In genomic region chrX:142228769-142229158, GRCm38 (mm10) we compare ENCODE assay signal across 8 mouse cellular contexts. TPM values are rescaled to one million over a fixed set of nuclear protein-coding genes. Genes with fewer than 3 reads are reported as not detected.
DNase-seq lines count a peak whose midpoint lies in the region; ATAC-seq and TF ChIP-seq lines count a peak whose summit lies in the region.

No protein-coding gene starts in this region.

- H3K36me3 ChIP-seq in heart, embryonic 10.5 days = no peaks in the 10 kb centered on the region
- no peaks in the 10 kb centered on the region for H3K36me3 ChIP-seq in CH12.LX (replicated peaks in 1 of 2; ENCODE audit: control insufficient read depth in 1 of 2, insufficient read depth in 1 of 2, low read length in 1 of 2)
- H3K36me3 ChIP-seq in forebrain, embryonic 16.5 days (ENCODE audit: control insufficient read depth, insufficient read depth) = no peaks in the 10 kb centered on the region
- no peaks in the 10 kb centered on the region for H3K36me3 ChIP-seq in liver, postnatal 0 days (replicated peaks; ENCODE audit: insufficient read depth, low read length)

- H3K4me3 ChIP-seq in heart, embryonic 10.5 days = peak overlapping the region; percentile 62
- H3K4me3 ChIP-seq in CH12.LX (replicated peaks in 1 of 3; ENCODE audit: low read depth in 2 of 3, low read length in 2 of 3, poor library complexity in 1 of 3) = peak overlapping the region; percentile 23 to 46 (median 38)
- H3K4me3 ChIP-seq in forebrain, embryonic 16.5 days (replicated peaks; ENCODE audit: low read length) = peak overlapping the region; percentile 57
- peak overlapping the region; percentile 59 for H3K4me3 ChIP-seq in liver, postnatal 0 days (ENCODE audit: low read depth, low read length)

- no peaks in the 10 kb centered on the region for H3K9me3 ChIP-seq in heart, embryonic 10.5 days
- H3K9me3 ChIP-seq in CH12.LX (replicated peaks; ENCODE audit: low read length) = no peaks in the 10 kb centered on the region
- no peaks in the 10 kb centered on the region for H3K9me3 ChIP-seq in forebrain, embryonic 16.5 days (ENCODE audit: control insufficient read depth, low read length)
- H3K9me3 ChIP-seq in liver, postnatal 0 days (ENCODE audit: low read length) = no peaks in the 10 kb centered on the region

- dilution Hi-C loops in CH12.LX (cut with MboI; ENCODE audit: extremely low pct_ligation_motif_present, extremely low pct_unique_long_range_greater_than_20kb, low sequenced_read_pairs) = no loop called here

- TF ChIP-seq CTCF in CH12.LX (conservative IDR thresholded peaks at IDR 0.05 in 1 of 2, IDR thresholded peaks at IDR 0.05 in 1 of 2; ENCODE audit: low read depth in 2 of 2, low read length in 2 of 2) = no peak
- no peak for TF ChIP-seq CTCF in liver, postnatal 0 days (IDR thresholded peaks at IDR 0.05; ENCODE audit: low read depth)

- H3K79me2 ChIP-seq in CH12.LX (replicated peaks; ENCODE audit: control insufficient read depth, extremely low read depth, insufficient read depth, poor library complexity, severe bottlenecking) = no peaks in the 10 kb centered on the region

- 39% methylated on average over 7 of the region's 7 CpGs for WGBS in heart, embryonic 10.5 days
- WGBS in forebrain, embryonic 16.5 days = 38% methylated on average over 7 of the region's 7 CpGs
- WGBS in liver, postnatal 0 days (ENCODE audit: insufficient replicate concordance) = 33% methylated on average over 7 of the region's 7 CpGs

- TF ChIP-seq RAD21 in CH12.LX (IDR thresholded peaks at IDR 0.05; ENCODE audit: low read depth, low read length) = no peak

- H3K4me1 ChIP-seq in heart, embryonic 10.5 days = no peaks in the 10 kb centered on the region
- H3K4me1 ChIP-seq in CH12.LX (ENCODE audit: control insufficient read depth in 1 of 2, insufficient read depth in 2 of 2) = no peaks in the 10 kb centered on the region
- H3K4me1 ChIP-seq in forebrain, embryonic 16.5 days (replicated peaks; ENCODE audit: control insufficient read depth, insufficient read depth, low read length) = no peaks in the 10 kb centered on the region
- no peaks in the 10 kb centered on the region for H3K4me1 ChIP-seq in liver, postnatal 0 days (ENCODE audit: insufficient read depth)

- no peak overlapping the region for H3K27ac ChIP-seq in heart, embryonic 10.5 days
- no peak overlapping the region for H3K27ac ChIP-seq in CH12.LX (ENCODE audit: insufficient read depth, low read depth)
- no peak overlapping the region for H3K27ac ChIP-seq in forebrain, embryonic 16.5 days (ENCODE audit: low read length)
- no peak overlapping the region for H3K27ac ChIP-seq in liver, postnatal 0 days (ENCODE audit: low read depth)

- DNase-seq in heart, embryonic 10.5 days (ENCODE audit: low spot score) = no peak
- no peak for DNase-seq in heart, adult 18-20 months
- no peak for DNase-seq in CH12.LX (ENCODE audit: extremely low read depth)
- no peak for DNase-seq in liver, postnatal 0 days
- DNase-seq in layer of hippocampus, postnatal 36 days = no peak
- DNase-seq in yolk sac, embryonic 10.5 days (ENCODE audit: low spot score) = no peak
- no peak for DNase-seq in thymus, postnatal 14 days

- no peak for TF ChIP-seq EP300 in CH12.LX (IDR thresholded peaks at IDR 0.05; ENCODE audit: low read length)
- TF ChIP-seq EP300 in liver, postnatal 0 days (IDR thresholded peaks at IDR 0.05; ENCODE audit: low read depth) = no peak

- peak overlapping the region; percentile 44 for H3K9ac ChIP-seq in CH12.LX (ENCODE audit: insufficient read depth, low read depth)
- 0 out of 2 replicates have a peak overlapping the region, but pooled peaks have one; percentile 19 for H3K9ac ChIP-seq in forebrain, embryonic 16.5 days (replicated peaks; ENCODE audit: low read depth, low read length)
- no peak overlapping the region for H3K9ac ChIP-seq in liver, postnatal 0 days (replicated peaks)

- TF ChIP-seq POLR2A in CH12.LX (IDR thresholded peaks at IDR 0.05; ENCODE audit: low read depth, low read length) = no peak

- ATAC-seq in forebrain, embryonic 16.5 days = peak; percentile 26; the same call in 1 of the 2 replicates
- no peak for ATAC-seq in liver, postnatal 0 days

- H3K27me3 ChIP-seq in heart, embryonic 10.5 days (ENCODE audit: insufficient read depth, poor library complexity, severe bottlenecking) = no peaks in the 10 kb centered on the region
- H3K27me3 ChIP-seq in CH12.LX (replicated peaks) = no peaks in the 10 kb centered on the region
- H3K27me3 ChIP-seq in forebrain, embryonic 16.5 days (replicated peaks; ENCODE audit: control insufficient read depth, insufficient read depth, low read length) = no peaks in the 10 kb centered on the region
- no peaks in the 10 kb centered on the region for H3K27me3 ChIP-seq in liver, postnatal 0 days (ENCODE audit: insufficient read depth, low read length)

- peak overlapping the region; percentile 36; the same call in 1 of the 2 replicates for H3K4me2 ChIP-seq in CH12.LX (ENCODE audit: insufficient read depth, low read depth, poor library complexity, severe bottlenecking)
- H3K4me2 ChIP-seq in forebrain, embryonic 16.5 days (ENCODE audit: low read length) = peak overlapping the region; percentile 52
- peak overlapping the region; percentile 70 for H3K4me2 ChIP-seq in liver, postnatal 0 days (ENCODE audit: low read depth, low read length)

- in situ Hi-C loops in CH12.LX (cut with MboI; ENCODE audit: low pct_ligation_motif_present, low pct_unique_long_range_greater_than_20kb, low sequenced_read_pairs) = no loop called here

TF ChIP-seq in CH12.LX, 34 proteins besides CTCF, POLR2A, EP300 and RAD21:
- TF ChIP-seq NELFE (IDR thresholded peaks at IDR 0.05; ENCODE audit: low read depth, low read length) = no peak
- TF ChIP-seq PAX5 (IDR thresholded peaks at IDR 0.05; ENCODE audit: low read length) = no peak
- no peak for TF ChIP-seq MAX (IDR thresholded peaks at IDR 0.05; ENCODE audit: low read length)
- no peak for TF ChIP-seq NRF1 (IDR thresholded peaks at IDR 0.05; ENCODE audit: low read depth, low read length)
- no peak for TF ChIP-seq HCFC1 (IDR thresholded peaks at IDR 0.05; ENCODE audit: low read depth, low read length)
- TF ChIP-seq KAT2A (IDR thresholded peaks at IDR 0.05; ENCODE audit: insufficient replicate concordance, low read length) = no peak
- no peak for TF ChIP-seq GABPA (IDR thresholded peaks at IDR 0.05; ENCODE audit: insufficient replicate concordance, low read depth, low read length)
- no peak for TF ChIP-seq IRF4 (IDR thresholded peaks at IDR 0.05; ENCODE audit: low read depth, low read length)
- TF ChIP-seq MXI1 (IDR thresholded peaks at IDR 0.05; ENCODE audit: low read depth, low read length) = no peak
- TF ChIP-seq ELF1 (IDR thresholded peaks at IDR 0.05; ENCODE audit: low read depth, low read length) = no peak
- TF ChIP-seq JUN (IDR thresholded peaks at IDR 0.05; ENCODE audit: insufficient read depth, low read depth, low read length) = no peak
- no peak for TF ChIP-seq POLR2AphosphoS2 (IDR thresholded peaks at IDR 0.05; ENCODE audit: low read depth, low read length)
- TF ChIP-seq USF1 (IDR thresholded peaks at IDR 0.05; ENCODE audit: low read depth, low read length) = no peak
- TF ChIP-seq MAFK (IDR thresholded peaks at IDR 0.05; ENCODE audit: insufficient replicate concordance, low read length) = no peak
- no peak for TF ChIP-seq SIN3A (IDR thresholded peaks at IDR 0.05; ENCODE audit: low read length)
- TF ChIP-seq ETS1 (conservative IDR thresholded peaks at IDR 0.05; ENCODE audit: low read depth, low read length) = no peak
- no peak for TF ChIP-seq ZC3H11A (IDR thresholded peaks at IDR 0.05; ENCODE audit: low read depth, low read length)
- TF ChIP-seq SMC3 (IDR thresholded peaks at IDR 0.05; ENCODE audit: low read depth, low read length) = no peak
- no peak for TF ChIP-seq ZMIZ1 (IDR thresholded peaks at IDR 0.05; ENCODE audit: low read depth, low read length)

RNA-seq across cellular contexts. Expression of gene Nxt2, which starts 2.2 kb away (rescaled TPM):
- 9.2 and 10.9 TPM in 2 replicates for polyA plus RNA-seq in heart, embryonic 10.5 days (2016; fragmentation: Nextera tagmentation; extraction: Ambion mirVana)
- total RNA-seq in heart, adult 18-20 months (2021) = 1 to 10 TPM; 6.0 to 7.7 TPM
- total RNA-seq in CH12.LX (2012; rRNA removed) (2.3 and 3.0 TPM in 2 replicates), CH12.LX (2014; rRNA removed) (21.8 and 22.8 TPM in 2 replicates)
- 16.9 and 18.0 TPM in 2 replicates for polyA plus RNA-seq in CH12.LX (2012; ENCODE audit: insufficient read length, low read depth)
- polyA plus RNA-seq in forebrain, embryonic 16.5 days (2015; fragmentation: Nextera tagmentation; extraction: Ambion mirVana) = 24.1 and 30.4 TPM in 2 replicates
- polyA plus RNA-seq in liver, postnatal 0 days (2015; fragmentation: Nextera tagmentation; extraction: Ambion mirVana) = 8.5 and 9.2 TPM in 2 replicates
- 10 to 100 TPM; 29.6 to 29.8 TPM for total RNA-seq in layer of hippocampus, postnatal 36 days (2021)

RNA-seq across cellular contexts. Expression of gene Gucy2f, which starts 32.0 kb away (rescaled TPM):
- not detected in 2 replicates for polyA plus RNA-seq in heart, embryonic 10.5 days (2016; fragmentation: Nextera tagmentation; extraction: Ambion mirVana)
- total RNA-seq in heart, adult 18-20 months (2021) = not detected
- total RNA-seq in CH12.LX (2012; rRNA removed) (not detected in 2 replicates), CH12.LX (2014; rRNA removed) (not detected in 2 replicates)
- polyA plus RNA-seq in CH12.LX (2012; ENCODE audit: insufficient read length, low read depth) = not detected in 2 replicates
- polyA plus RNA-seq in forebrain, embryonic 16.5 days (2015; fragmentation: Nextera tagmentation; extraction: Ambion mirVana) = 0.04 and 0.09 TPM in 2 replicates
- 0.01 TPM in 1 of 2 replicates, not detected in the other for polyA plus RNA-seq in liver, postnatal 0 days (2015; fragmentation: Nextera tagmentation; extraction: Ambion mirVana)
- under 1 TPM; 0.42 to 0.73 TPM for total RNA-seq in layer of hippocampus, postnatal 36 days (2021)
